ENCODE assay signal across 14 mouse cellular contexts in genomic region chr11:33925778-33926177, GRCm38 (mm10). TPM values are rescaled to one million over a fixed set of nuclear protein-coding genes. Genes with fewer than 3 reads are reported as not detected.
"Had no signal": no experiment of that assay in that cellular context is flagged by ENCODE, and none has a peak within 500 bp of the region (broad histone marks: within the 10 kb centered on the region; RNA-seq: fewer than 3 reads in every experiment).

No protein-coding gene starts in this region.

- H3K4me2 ChIP-seq: limb, embryonic 13.5 days had no signal

- H3K36me3 ChIP-seq: limb, embryonic 13.5 days had no signal

- H3K9me3 ChIP-seq: limb, embryonic 13.5 days had no signal

- DNase-seq: kidney, adult 11 months; kidney, adult 9 months; kidney, postnatal 4 days; left cerebral cortex, postnatal 4 days; lung, adult 18-20 months; retina, postnatal 1 day; thymus, postnatal 36 days had no signal

- H3K9ac ChIP-seq: limb, embryonic 13.5 days; liver, embryonic 14.5 days had no signal

- H3K4me3 ChIP-seq: layer of hippocampus, adult 2 months; limb, embryonic 13.5 days had no signal

- H3K27ac ChIP-seq: kidney, postnatal 0 days; layer of hippocampus, adult 2 months; limb, embryonic 13.5 days; liver, embryonic 14.5 days had no signal

RNA-seq across cellular contexts. Expression of gene Kcnmb1, which starts 37.0 kb away (rescaled TPM):
- total RNA-seq: liver, adult 2 months; megakaryocyte-erythroid progenitor cell, adult 5-6 weeks; monocyte, adult 5-6 weeks had no signal
